Mouse (Mus musculus) cortical plate, adult 2 months (tissue): ENCODE data around the gene Ugt1a5.
"Not testable (repeated sequence)": the region's sequence is repeated elsewhere in the genome, so short reads cannot be mapped to it uniquely, and the experiment has no call there.

ENCODE experiments used
- CTCF ChIP-seq: fragments of 200-500 bp; IDR thresholded peaks from 2 replicates; pipeline ENCODE4 v1.5.1; 2011; ENCODE audit warnings: mild to moderate bottlenecking, control low read depth, low read length; ENCODE audit not compliant: insufficient read depth; ENCODE audit errors: extremely low read depth
- POLR2A ChIP-seq: fragments of 200-500 bp; IDR thresholded peaks from 2 replicates; pipeline ENCODE4 v1.6.1; 2011; ENCODE audit warnings: mild to moderate bottlenecking, low read length, control low read depth; ENCODE audit not compliant: insufficient read depth; ENCODE audit errors: extremely low read depth

DNA sequence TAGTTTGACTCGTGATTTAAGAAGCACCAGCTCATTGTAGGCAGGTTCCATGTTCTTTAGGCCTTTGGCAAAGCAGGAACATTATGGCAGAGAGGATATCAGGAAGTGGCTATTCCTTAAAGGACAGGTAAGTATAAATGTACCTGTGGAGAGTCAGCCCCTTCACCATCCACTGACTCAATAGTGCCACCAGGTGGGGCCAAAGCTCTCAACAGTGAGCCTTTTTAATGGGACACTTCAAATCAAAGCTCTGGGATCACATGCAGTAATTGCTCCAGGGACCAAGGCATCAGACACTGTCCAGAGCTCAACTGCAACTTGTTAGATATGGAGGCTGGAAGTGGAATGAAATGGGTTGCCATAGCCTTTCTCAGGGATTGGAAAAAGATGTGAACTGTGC is 44.3 kb upstream of the Ugt1a5 start:
- TF ChIP-seq CTCF, POLR2A: not testable (repeated sequence)
